Mouse (Mus musculus) midbrain, embryonic 15.5 days (tissue): ENCODE data around the gene Akr1c19. TPM values are rescaled to one million over a fixed set of nuclear protein-coding genes. Genes with fewer than 3 reads are reported as not detected.

Experiments
- ATAC-seq: fragments of 200-750 bp; cut with Nextera tagmentation; replicated peaks from 2 replicates; pipeline ENCODE4 v1.8.0; 2017; ENCODE audit warnings: moderate TSS enrichment
- H3K27ac ChIP-seq: fragments of 300-500 bp; sonication (generic); 2 replicates; pipeline ENCODE4 v1.5.1; 2015; ENCODE audit warnings: mild to moderate bottlenecking, inconsistent platforms
- H3K27me3 ChIP-seq: fragments of 300-500 bp; sonication (generic); replicated peaks from 2 replicates; pipeline ENCODE4 v1.6.1; 2015; ENCODE audit warnings: inconsistent platforms
- H3K36me3 ChIP-seq: fragments of 300-500 bp; sonication (generic); replicated peaks from 2 replicates; pipeline ENCODE4 v1.6.1; 2015; ENCODE audit warnings: inconsistent platforms
- H3K4me1 ChIP-seq: fragments of 300-500 bp; sonication (generic); 2 replicates; pipeline ENCODE4 v1.6.1; 2015; ENCODE audit warnings: inconsistent platforms
- H3K4me2 ChIP-seq: fragments of 300-500 bp; sonication (generic); 2 replicates; pipeline ENCODE4 v1.6.1; 2015; ENCODE audit warnings: inconsistent platforms, mild to moderate bottlenecking, moderate library complexity
- H3K4me3 ChIP-seq: fragments of 300-500 bp; sonication (generic); 2 replicates; pipeline ENCODE4 v1.5.1; 2015; ENCODE audit warnings: mild to moderate bottlenecking, inconsistent platforms
- H3K9ac ChIP-seq: fragments of 300-500 bp; sonication (generic); 2 replicates; pipeline ENCODE4 v1.6.1; 2015; ENCODE audit warnings: mild to moderate bottlenecking, inconsistent platforms
- H3K9me3 ChIP-seq: fragments of 300-500 bp; sonication (generic); 2 replicates; pipeline ENCODE4 v1.6.1; 2016; ENCODE audit warnings: inconsistent platforms
- WGBS: fragments of 180-500 bp; shearing (Covaris S2); methylation state at CpG from one replicate; pipeline ENCODE4 v1.1.7; 2015; ENCODE audit warnings: mixed read lengths; 5-methylcytosine and 5-hydroxymethylcytosine counted together
- polyA plus RNA-seq: library from polyadenylated mRNA; unstranded; fragments of >200 nt; fragmentation: Nextera tagmentation; extraction: Ambion mirVana; gene quantifications from 2 replicates; pipeline ENCODE4 v1.2.1, GENCODE M21; 2015

Akr1c19 gene
- polyA plus RNA-seq, 1 experiment from 2014 or later: 8.3 TPM

- no peak within 1 kb of the TSS for H3K9ac ChIP-seq
- H3K36me3 ChIP-seq: no peaks in the 10 kb centered on the region
- H3K4me1 ChIP-seq: no peaks in the 10 kb centered on the region
- WGBS: 85% methylated on average over 4 of the region's 4 CpGs
- no peak within 1 kb of the TSS for H3K4me3 ChIP-seq
- no peak within 1 kb of the TSS for H3K4me2 ChIP-seq
- no peak within 1 kb of the TSS for H3K27ac ChIP-seq
- H3K27me3 ChIP-seq: no peaks in the 10 kb centered on the region
- no peaks in the 10 kb centered on the region for H3K9me3 ChIP-seq
- no peak for ATAC-seq
These were observed 50.8 kb downstream of the Akr1c19 start, which contains the start of gene Akr1c12 for GRCm38 (mm10) chr13:4279284-4279683. TSS of gene Akr1c12 (minus strand) at chr13:4279433.

- no peak overlapping the region for H3K4me3 ChIP-seq
- peak; percentile 91 for ATAC-seq
- H3K27ac ChIP-seq: no peak overlapping the region
- no peak overlapping the region for H3K9ac ChIP-seq
- no peaks in the 10 kb centered on the region for H3K4me1 ChIP-seq
- H3K4me2 ChIP-seq: no peak overlapping the region
- 34% methylated on average over 7 of the region's 7 CpGs for WGBS
- no peaks in the 10 kb centered on the region for H3K9me3 ChIP-seq
- H3K36me3 ChIP-seq: no peaks in the 10 kb centered on the region
- H3K27me3 ChIP-seq: no peaks in the 10 kb centered on the region
These were observed 53.2 kb downstream of the Akr1c19 start for GRCm38 (mm10) chr13:4281471-4282412.

GRCm38 (mm10) chr13:4296991-4297390 lies 68.5 kb downstream of the Akr1c19 start:
- Histone ChIP-seq H3K9ac (no peak overlapping the region), H3K4me2 (no peak overlapping the region), H3K4me1 (no peaks in the 10 kb centered on the region), H3K36me3 (no peaks in the 10 kb centered on the region), H3K27ac (no peak overlapping the region), H3K4me3 (no peak overlapping the region), H3K27me3 (no peaks in the 10 kb centered on the region), H3K9me3 (no peaks in the 10 kb centered on the region)
- ATAC-seq: no peak
- 97% methylated on average over 4 of the region's 4 CpGs for WGBS

Other genes starting within 250 kb of the Akr1c19 start
- 0.52 and 1.1 TPM in 2 replicates for gene Akr1c14, start 179.7 kb upstream of the Akr1c19 start, polyA plus RNA-seq
- gene Akr1c18, start 78.0 kb upstream of the Akr1c19 start, polyA plus RNA-seq: not detected in 2 replicates
- gene Akr1c13, start 37.5 kb upstream of the Akr1c19 start, polyA plus RNA-seq: 1.0 and 1.8 TPM in 2 replicates
- 0.15 TPM in 1 of 2 replicates, not detected in the other for gene Akr1c12, start 50.7 kb downstream of the Akr1c19 start, polyA plus RNA-seq
- not detected in 2 replicates for gene Akr1c6, start 205.6 kb downstream of the Akr1c19 start, polyA plus RNA-seq